Mouse (Mus musculus) fat pad, adult 2 months (tissue): ENCODE data around the gene Panx2.
A peak's percentile ranks its signal among the peaks of the same experiment; 100 is the strongest.

Experiments
- DNase-seq: peaks from one replicate; pipeline ENCODE4 v3.0.0-alpha.2; 2011; ENCODE audit warnings: low read depth, low spot score; ENCODE audit errors: extremely low read depth

The Panx2 gene

GRCm38 (mm10) chr15:89074613-89075477, 15.3 kb downstream of the Panx2 start, which contains the start of gene Trabd:
Gene Trabd (plus strand): TSS chr15:89075124.
- DNase-seq, result no peak

- no peak for DNase-seq
Observed at GRCm38 (mm10) chr15:89075478-89076147, 16.1 kb downstream of the Panx2 start.

GRCm38 (mm10) chr15:89076156-89076731, 16.7 kb downstream of the Panx2 start:
- no peak for DNase-seq

- peak; percentile 42 for DNase-seq
Observed at GRCm38 (mm10) chr15:89078208-89078836, 18.8 kb downstream of the Panx2 start.

GRCm38 (mm10) chr15:89083906-89084305, 24.4 kb downstream of the Panx2 start:
- no peak for DNase-seq

GRCm38 (mm10) chr15:89084826-89085225, 25.3 kb downstream of the Panx2 start:
- DNase-seq, result no peak

DNA sequence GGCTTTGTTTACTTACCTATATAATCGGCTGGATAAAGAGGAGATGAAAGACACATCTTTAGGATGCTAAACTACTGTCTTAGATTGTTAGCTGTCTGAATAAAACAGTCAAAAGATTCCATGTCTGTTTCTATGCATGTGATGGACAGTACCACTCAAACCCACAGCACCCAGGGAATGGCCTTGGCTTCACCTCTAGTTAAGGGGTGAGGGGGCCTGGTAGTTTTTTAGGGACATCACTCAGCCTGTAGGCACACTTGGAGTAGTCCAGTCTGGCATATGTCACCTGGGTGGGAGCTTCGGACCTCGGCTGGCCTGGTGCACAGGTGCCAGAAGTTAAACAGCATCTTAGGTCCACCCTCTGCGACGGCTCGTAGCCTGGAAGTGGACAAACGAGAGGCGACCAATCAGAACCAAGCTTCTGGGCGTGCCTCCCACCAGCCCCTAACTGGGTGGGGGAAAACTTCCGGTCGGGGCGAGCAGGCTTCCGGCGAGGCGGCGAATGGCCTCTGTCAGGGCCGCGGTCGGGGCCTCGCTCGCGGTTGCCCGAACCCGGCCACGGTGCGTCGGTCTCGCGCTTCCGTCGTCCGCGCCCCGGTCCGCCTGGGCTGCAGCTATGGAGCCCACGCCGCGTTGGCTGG, 29.2 kb downstream of the Panx2 start, which contains the start of gene Selenoo:
TSS of gene Selenoo (plus strand) at position 478 of the 641 bp plus-strand sequence.
- DNase-seq, result no peak

DNA sequence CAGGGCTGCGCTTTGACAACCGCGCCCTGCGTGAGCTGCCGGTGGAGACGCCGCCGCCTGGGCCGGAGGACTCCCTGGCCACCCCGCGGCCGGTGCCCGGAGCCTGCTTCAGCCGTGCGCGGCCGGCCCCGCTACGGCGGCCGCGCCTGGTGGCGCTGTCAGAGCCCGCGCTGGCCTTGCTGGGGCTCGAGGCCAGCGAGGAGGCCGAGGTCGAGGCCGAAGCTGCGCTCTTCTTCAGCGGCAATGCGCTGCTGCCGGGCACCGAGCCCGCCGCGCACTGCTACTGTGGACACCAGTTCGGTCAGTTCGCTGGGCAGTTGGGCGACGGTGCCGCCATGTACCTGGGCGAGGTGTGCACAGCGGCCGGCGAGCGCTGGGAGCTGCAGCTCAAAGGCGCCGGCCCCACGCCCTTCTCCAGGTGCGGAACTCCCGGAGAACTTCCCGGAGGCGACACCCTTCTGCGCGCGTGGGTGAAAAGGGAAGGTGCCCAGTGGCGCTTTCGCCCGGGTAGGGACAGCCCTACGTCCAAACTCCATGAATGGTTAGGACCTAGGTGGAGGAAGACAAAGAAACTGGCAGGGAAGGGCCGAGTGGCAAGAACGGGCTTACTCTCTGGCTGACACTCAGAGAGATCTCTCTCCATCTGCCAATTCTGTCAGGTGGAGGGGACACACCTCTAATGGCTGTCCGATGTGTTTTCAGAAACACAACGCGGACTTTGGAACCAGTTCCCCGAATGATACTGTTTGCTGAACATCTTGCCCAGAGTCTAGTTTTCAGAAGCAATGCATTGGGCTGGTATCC, 29.9 kb downstream of the Panx2 start:
- no peak for DNase-seq

DNA sequence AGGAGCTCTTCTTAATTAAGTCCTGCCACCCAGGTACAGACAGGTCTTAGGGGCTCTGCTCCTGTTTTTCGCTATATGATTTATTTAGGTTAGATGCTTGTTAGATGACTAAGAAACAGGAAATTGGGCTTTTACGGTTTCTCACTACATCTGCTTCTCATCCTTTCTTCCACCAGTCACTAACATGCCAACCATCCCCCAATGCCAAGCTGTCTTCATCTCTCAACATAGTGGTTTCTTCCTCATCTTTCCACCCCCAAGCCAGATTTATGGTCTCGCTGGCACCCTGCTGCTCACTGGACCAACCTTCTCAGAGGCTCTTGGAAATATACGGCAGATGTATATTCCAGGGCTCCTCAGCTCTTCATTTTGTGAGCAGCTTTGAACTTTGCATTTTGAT, 31.1 kb downstream of the Panx2 start:
- no peak for DNase-seq

GRCm38 (mm10) chr15:89092181-89092580, 32.6 kb downstream of the Panx2 start:
- DNase-seq, result no peak

DNA sequence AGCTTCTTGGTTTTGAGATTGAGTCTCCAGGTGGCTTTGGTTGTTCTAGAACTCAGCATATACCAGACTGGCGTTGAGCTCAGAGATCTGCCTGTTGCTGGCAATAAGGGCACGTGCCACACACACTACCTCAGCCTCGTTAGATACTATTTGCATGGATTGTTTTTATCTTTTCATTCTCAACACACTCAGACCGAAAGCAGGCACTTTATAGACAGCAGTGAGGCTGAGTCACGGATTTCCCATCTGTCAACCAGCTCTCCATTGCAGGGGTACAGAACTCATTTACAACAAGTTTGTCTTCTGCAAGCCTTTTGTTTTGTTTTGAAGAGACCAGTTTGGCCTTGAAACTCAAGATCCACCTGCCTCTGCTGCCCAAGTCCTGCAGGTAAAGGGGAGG, 37.9 kb downstream of the Panx2 start:
- no peak for DNase-seq

DNA sequence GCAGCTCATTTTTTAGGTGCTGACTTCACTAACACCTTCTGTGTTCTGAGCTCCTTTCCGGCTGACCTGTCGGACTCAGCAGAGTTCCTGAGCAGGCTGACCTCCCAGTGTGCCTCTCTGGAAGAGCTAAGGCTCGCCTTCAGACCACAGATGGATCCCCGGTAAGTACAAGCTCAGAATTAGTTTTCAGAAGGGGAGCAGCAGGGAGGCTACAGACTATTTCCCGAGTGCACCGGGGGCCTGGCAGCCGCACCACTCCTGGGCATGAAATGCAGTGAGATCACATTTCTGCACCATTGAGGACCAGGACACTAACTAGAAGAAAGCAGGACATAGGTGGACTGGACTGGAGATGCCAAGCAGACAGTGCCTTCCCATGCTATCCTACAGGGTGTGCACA, 39.1 kb downstream of the Panx2 start:
- DNase-seq, result no peak

GRCm38 (mm10) chr15:89100823-89101222, 41.3 kb downstream of the Panx2 start:
- DNase-seq, result no peak

- no peak for DNase-seq
Observed at GRCm38 (mm10) chr15:89102646-89103045, 43.1 kb downstream of the Panx2 start.

DNA sequence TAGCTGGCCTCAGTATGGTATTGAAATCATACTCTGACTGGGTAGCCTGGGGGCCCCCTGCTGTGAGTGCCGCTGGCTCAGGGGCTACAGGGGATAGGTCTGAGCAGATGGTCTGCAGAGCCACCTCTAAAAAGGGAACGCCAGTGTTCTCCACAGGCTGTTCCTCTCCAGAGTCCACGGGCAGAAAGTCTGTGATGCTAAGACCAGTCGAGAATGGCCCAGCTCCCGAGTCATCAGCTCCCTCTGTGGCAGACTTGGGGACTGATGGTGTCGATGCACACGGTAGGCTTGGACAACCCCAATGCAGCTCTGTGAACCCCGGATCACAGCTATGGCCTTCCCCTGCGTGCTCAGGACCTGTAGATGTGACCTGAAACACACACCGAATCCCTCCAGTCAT, 44.4 kb downstream of the Panx2 start:
- no peak for DNase-seq

- no peak for DNase-seq
Observed at GRCm38 (mm10) chr15:89104425-89104824, 44.9 kb downstream of the Panx2 start.

DNA sequence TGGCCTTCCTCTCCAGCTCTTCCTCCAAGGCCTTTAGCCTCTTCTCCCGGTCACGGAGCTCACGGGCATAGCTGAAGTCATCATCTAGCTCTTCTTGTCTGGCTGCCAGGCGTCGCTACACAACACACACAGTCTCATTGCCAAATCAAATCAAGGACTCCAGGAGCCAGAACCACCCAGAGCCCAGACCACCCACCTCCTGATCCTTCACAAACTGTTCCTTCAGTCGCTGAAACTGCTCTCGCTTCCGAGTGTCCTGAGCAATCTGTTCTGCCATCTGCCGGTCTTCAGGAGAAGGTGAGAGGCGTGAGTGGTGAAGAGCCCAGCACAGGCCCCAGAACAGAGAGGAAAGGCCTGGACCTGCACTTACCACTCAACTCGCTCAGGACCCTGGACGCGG, 46.5 kb downstream of the Panx2 start:
- no peak for DNase-seq

DNA sequence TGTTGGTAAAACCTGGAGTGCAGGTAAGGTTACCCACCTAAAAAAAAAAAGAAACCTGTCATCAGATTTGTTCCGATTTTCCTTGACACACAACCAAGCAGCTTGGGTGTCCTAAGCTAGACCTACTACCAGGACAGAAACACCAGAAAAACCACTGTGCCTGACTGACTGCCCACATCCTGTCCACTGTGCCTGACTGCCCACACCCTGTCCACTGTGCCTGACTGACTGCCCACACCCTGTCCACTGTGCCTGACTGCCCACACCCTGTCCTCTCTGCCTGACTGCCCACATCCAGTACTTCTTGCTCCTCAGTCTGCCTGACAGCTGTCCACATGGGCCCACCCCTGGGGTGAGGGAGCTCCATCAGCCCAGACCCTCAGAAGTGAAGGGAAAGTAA, 47.4 kb downstream of the Panx2 start:
- DNase-seq, result no peak

- no peak for DNase-seq
Observed at GRCm38 (mm10) chr15:89110147-89110546, 50.6 kb downstream of the Panx2 start.

DNA sequence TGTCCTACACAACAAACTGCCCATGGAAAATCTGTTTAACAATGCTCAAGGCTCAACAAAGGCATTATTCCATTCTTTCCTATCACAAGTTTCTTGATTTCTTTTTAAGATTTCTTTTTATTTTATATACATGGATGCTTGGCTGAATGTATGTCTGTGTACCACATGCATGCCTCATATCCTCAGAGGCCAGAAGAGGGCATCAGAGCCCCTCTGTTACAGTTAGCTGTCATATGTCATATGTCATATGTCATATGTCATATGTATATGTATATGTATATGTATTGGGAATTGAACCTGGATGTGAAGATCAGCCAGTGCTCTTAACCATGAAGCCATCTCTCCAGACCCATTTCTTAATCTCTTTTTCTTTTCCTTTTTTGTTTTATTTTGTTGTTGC, 58.5 kb downstream of the Panx2 start:
- DNase-seq, result no peak
